Mouse (Mus musculus) limb, embryonic 14.5 days (tissue): ENCODE results near the gene Ankrd12. TPM values are rescaled to one million over a fixed set of nuclear protein-coding genes. Genes with fewer than 3 reads are reported as not detected.

ENCODE experiments used
- ATAC-seq: fragments of 200-750 bp; cut with Nextera tagmentation; 2 replicates; pipeline ENCODE4 v1.8.0; 2017; ENCODE audit warnings: low read depth, moderate number of reproducible peaks, moderate TSS enrichment; ENCODE audit not compliant: low FRiP score
- DNase-seq: peaks from one replicate; pipeline ENCODE4 v3.0.0-alpha.2; 2015; ENCODE audit warnings: low spot score
- H3K27ac ChIP-seq: fragments of 300-500 bp; sonication (generic); replicated peaks from 2 replicates; pipeline ENCODE4 v1.5.1; 2014; ENCODE audit warnings: low read depth, mild to moderate bottlenecking, low read length, moderate library complexity, mixed read lengths
- H3K27me3 ChIP-seq: fragments of 300-500 bp; sonication (generic); 2 replicates; pipeline ENCODE4 v1.6.1; 2014; ENCODE audit warnings: low read length, mixed read lengths; ENCODE audit not compliant: control insufficient read depth, insufficient read depth
- H3K36me3 ChIP-seq: fragments of 300-500 bp; sonication (generic); 2 replicates; pipeline ENCODE4 v1.6.1; 2014; ENCODE audit warnings: mild to moderate bottlenecking, low read length, moderate library complexity, mixed read lengths; ENCODE audit not compliant: control insufficient read depth, insufficient read depth
- H3K4me1 ChIP-seq: fragments of 300-500 bp; sonication (generic); 2 replicates; pipeline ENCODE4 v1.6.1; 2014; ENCODE audit warnings: antibody characterized with exemption, low read length, mixed read lengths; ENCODE audit not compliant: control insufficient read depth, insufficient read depth
- H3K4me2 ChIP-seq: fragments of 300-500 bp; sonication (generic); replicated peaks from 2 replicates; pipeline ENCODE4 v1.6.1; 2014; ENCODE audit warnings: low read depth, mild to moderate bottlenecking, low read length, moderate library complexity; ENCODE audit not compliant: severe bottlenecking
- H3K4me3 ChIP-seq: fragments of 300-500 bp; sonication (generic); replicated peaks from 2 replicates; pipeline ENCODE4 v1.5.1; 2014; ENCODE audit warnings: low read length
- H3K9ac ChIP-seq: fragments of 300-500 bp; sonication (generic); 2 replicates; pipeline ENCODE4 v1.6.1; 2014; ENCODE audit warnings: mild to moderate bottlenecking, low read depth, low read length, moderate library complexity; ENCODE audit not compliant: severe bottlenecking
- H3K9me3 ChIP-seq: fragments of 300-500 bp; sonication (generic); 2 replicates; pipeline ENCODE4 v1.6.1; 2016; ENCODE audit warnings: low read length; ENCODE audit not compliant: control insufficient read depth
- POLR2A ChIP-seq: fragments of 200-500 bp; IDR thresholded peaks from 2 replicates; pipeline ENCODE4 v1.8.0; 2012; ENCODE audit warnings: inconsistent platforms, mild to moderate bottlenecking, moderate library complexity, borderline replicate concordance; ENCODE audit not compliant: insufficient read depth, insufficient read length; ENCODE audit errors: extremely low read depth
- WGBS: fragments of 180-500 bp; shearing (Covaris S2); extraction: QIAGEN DNeasy Blood & Tissue Kit; methylation state at CpG from one replicate; pipeline ENCODE4 v1.1.7; 2014; 5-methylcytosine and 5-hydroxymethylcytosine counted together
- polyA plus RNA-seq, 2 experiments: library from polyadenylated mRNA; depleted of rRNA in 1 of 2; stranded (reverse) in 1 of 2; unstranded in 1 of 2; fragments of >200 nt; fragmentation: Nextera tagmentation in 1 of 2; extraction: Ambion mirVana in 1 of 2; gene quantifications; 2 replicates each; pipeline versions ENCODE4 v1.2.1 to v1.2.3; 2012 to 2014

Ankrd12 gene
- 7.9 and 10.9 TPM in 2 replicates for polyA plus RNA-seq (2012; rRNA removed)
- 22.5 and 27.5 TPM in 2 replicates for polyA plus RNA-seq (2014; fragmentation: Nextera tagmentation; extraction: Ambion mirVana)

DNA sequence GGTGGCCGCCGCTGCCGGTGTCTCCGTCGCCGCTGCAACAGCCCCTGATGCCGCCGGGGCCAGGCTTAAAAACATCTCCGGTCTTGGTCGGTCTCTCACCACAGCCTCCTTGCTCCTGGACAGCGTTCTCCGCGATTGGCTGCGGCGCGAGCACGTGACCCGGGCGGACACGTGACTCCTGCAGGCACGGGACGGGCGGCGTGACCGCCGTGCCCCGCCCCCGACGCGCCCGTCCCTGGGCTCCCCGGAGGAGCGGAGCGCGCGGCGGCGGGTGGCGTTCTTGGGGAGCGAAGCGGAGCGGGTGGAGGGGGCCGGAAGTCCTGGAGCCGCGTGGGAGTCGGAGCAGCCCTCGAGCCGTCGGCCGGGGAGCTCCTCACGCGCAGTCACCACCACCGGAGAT, at the start of gene Ankrd12:
Gene Ankrd12, minus strand, starts transcription at position 156 of the 400 bp plus-strand sequence.
- H3K9me3 ChIP-seq, result no peaks in the 10 kb centered on the region
- H3K4me3 ChIP-seq, result peak within 1 kb of the TSS; percentile 94
- whole genome bisulfite sequencing, result under 1% methylated on average over 44 of the region's 53 CpGs
- peak within 1 kb of the TSS; percentile 75 for H3K9ac ChIP-seq
- peak within 1 kb of the TSS; percentile 83 for H3K27ac ChIP-seq
- no peaks in the 10 kb centered on the region for H3K4me1 ChIP-seq
- ATAC-seq, result peak; percentile 97
- H3K4me2 ChIP-seq, result peak within 1 kb of the TSS; percentile 66
- no peak for TF ChIP-seq POLR2A
- H3K27me3 ChIP-seq, result no peaks in the 10 kb centered on the region
- DNase-seq, result peak; percentile 89
- H3K36me3 ChIP-seq, result peaks cover 17% of the 10 kb centered on the region

DNA sequence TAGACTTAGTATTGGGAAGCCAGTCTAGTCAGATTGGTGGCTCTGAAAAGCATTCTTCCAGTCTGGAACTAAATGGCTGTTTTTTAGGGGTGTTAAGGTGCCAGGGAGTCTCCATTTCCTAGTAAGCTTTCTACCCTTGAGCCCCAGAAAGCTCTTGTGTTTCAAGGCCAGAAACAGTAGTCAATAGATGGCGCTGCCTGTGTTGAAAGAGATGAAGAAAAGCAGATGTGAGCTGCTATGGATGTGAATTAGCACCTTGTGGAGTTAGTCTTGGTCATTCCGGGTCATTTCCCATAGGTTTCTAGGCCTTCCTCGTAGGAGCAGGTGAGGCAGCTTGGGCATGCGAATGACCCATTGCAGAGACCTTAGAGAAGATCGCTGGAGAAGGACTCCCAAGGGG, 48.3 kb upstream of the Ankrd12 start:
- ATAC-seq (no peak), DNase-seq (no peak)
- Histone ChIP-seq H3K4me2 (no peak overlapping the region; the same call in 1 of the 2 replicates), H3K36me3 (peaks cover 20% of the 10 kb centered on the region), H3K9ac (no peak overlapping the region), H3K4me3 (no peak overlapping the region), H3K4me1 (peaks cover 8% of the 10 kb centered on the region), H3K27me3 (no peaks in the 10 kb centered on the region), H3K9me3 (no peaks in the 10 kb centered on the region), H3K27ac (no peak overlapping the region)
- TF ChIP-seq POLR2A, result no peak
- WGBS, result 58% methylated on average over 5 of the region's 5 CpGs

DNA sequence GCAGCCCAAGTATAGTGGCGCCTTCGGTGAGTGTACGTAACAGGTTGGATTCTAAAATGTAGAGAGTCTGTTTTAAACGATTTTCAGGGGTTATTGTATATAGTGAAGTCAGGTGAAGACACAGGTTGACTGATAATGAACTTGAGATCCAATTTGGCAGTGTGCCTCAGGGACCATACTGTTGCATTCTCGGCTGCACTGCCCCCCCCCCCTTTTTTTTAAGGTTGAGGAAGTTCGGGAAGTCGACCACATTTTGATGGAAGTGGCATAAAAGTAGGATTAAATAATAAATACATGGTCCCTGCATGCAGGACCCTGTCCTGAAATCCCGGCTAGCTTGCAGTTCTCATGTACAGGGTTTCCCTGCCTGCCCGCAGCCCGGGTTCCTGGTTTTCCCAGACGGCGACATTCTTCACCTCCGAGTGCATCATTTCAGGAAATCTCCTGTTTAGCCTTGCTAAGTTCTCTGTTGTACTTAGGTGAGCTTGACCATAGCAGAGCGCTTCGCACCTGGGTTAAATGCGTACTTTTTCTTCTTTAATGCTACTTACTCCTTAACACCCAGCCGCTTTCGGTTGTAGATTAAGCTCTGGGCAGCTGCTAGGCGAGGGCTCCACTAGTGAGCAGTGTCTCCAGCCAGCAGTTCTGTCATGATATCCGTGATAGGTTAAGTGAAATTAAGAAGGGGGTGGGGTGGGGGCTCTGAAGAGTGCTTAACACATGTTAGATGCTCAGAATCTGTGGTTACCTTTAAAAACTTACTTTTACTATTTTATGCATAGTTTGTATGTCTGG, 47.1 kb upstream of the Ankrd12 start:
- peak overlapping the region; percentile 80 for H3K27ac ChIP-seq
- H3K4me1 ChIP-seq, result peaks cover 8% of the 10 kb centered on the region
- H3K36me3 ChIP-seq, result peaks cover 24% of the 10 kb centered on the region
- WGBS, result 1% methylated on average over 20 of the region's 20 CpGs
- ATAC-seq (peak; percentile 23), DNase-seq (no peak)
- TF ChIP-seq POLR2A, result no peak
- H3K9ac ChIP-seq, result peak overlapping the region; percentile 60
- H3K27me3 ChIP-seq, result no peaks in the 10 kb centered on the region
- peak overlapping the region; percentile 50 for H3K4me2 ChIP-seq
- no peaks in the 10 kb centered on the region for H3K9me3 ChIP-seq
- H3K4me3 ChIP-seq, result peak overlapping the region; percentile 85

DNA sequence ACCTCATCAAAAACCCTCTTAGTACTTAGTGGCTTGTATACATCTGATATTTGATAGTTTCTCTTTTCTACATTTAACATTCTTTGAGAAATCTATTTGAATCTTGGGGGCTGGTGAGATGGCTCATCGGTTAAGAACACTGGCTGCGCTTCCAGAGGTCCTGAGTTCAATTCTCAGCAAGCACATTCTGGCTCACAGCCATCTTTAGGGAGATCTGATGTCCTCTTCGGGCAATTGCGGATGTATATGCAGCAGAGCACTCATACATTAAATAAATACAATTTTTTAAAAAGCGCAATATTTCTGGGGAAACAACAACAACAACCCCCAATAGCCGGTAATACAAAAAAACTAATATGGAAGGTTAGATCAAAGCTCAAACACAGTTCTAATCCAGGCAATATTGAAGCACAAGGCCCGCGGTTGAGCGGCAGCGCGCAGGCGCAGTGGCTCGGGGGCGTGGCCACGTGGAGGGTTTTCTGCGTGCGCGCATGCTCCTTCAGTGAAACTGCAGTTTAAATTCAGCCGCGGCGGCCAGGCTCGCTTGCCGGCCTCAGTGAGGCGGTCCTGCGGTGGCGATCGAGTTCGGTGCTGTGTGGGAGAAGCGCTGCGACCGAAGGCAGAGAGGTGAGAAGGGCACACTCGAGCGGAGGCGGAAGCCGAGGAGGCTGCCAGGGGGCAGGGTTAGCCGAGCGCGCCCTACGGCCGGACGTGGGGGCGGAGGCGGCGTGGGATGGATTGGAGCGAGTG, 46.4 kb upstream of the Ankrd12 start, which contains the start of gene Ddx11:
Gene Ddx11, plus strand, starts transcription at position 455 of the 750 bp plus-strand sequence.
- peak within 1 kb of the TSS; percentile 80 for H3K27ac ChIP-seq
- DNase-seq, result peak; percentile 90
- peak within 1 kb of the TSS; percentile 50 for H3K4me2 ChIP-seq
- peak; percentile 81 for ATAC-seq
- H3K4me1 ChIP-seq, result peaks cover 8% of the 10 kb centered on the region
- H3K27me3 ChIP-seq, result no peaks in the 10 kb centered on the region
- peak within 1 kb of the TSS; percentile 60 for H3K9ac ChIP-seq
- peaks cover 32% of the 10 kb centered on the region for H3K36me3 ChIP-seq
- TF ChIP-seq POLR2A, result peak; percentile 87; the same call in 1 of the 2 replicates
- peak within 1 kb of the TSS; percentile 85 for H3K4me3 ChIP-seq
- no peaks in the 10 kb centered on the region for H3K9me3 ChIP-seq
- 6% methylated on average over 44 of the region's 45 CpGs for WGBS

DNA sequence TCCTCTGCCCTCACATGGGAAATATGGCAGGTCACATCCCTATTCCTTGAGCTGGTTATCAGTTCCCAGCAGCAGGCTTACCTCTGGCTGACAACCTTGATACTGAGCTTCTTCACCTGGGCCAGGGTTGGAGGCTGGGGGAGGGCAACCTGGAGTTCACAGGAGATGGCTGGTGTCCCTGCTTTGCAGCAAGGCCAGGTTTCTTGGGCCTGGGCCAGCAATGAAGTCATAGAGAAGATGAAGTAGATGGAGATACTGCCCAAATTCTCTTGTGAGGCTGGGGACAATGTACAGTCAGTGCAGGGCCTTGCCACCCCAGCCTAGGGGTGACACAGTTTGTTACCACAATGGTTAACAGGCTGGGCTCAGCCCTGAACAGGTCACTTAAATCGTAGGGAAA, 43.8 kb upstream of the Ankrd12 start:
- TF ChIP-seq POLR2A, result no peak
- DNase-seq (no peak), ATAC-seq (no peak)
- peaks cover 8% of the 10 kb centered on the region for H3K4me1 ChIP-seq
- no peak overlapping the region for H3K9ac ChIP-seq
- no peak overlapping the region for H3K27ac ChIP-seq
- 94% methylated on average over 1 of the region's 1 CpGs for WGBS
- H3K36me3 ChIP-seq, result peaks cover 43% of the 10 kb centered on the region
- H3K4me3 ChIP-seq, result no peak overlapping the region
- no peaks in the 10 kb centered on the region for H3K9me3 ChIP-seq
- no peaks in the 10 kb centered on the region for H3K27me3 ChIP-seq
- H3K4me2 ChIP-seq, result no peak overlapping the region
